Mouse (Mus musculus): Measurements from ENCODE around the gene Vmn1r230.

Vmn1r230 gene

GRCm38 (mm10) chr17:20840144-20840543, at the start of gene Vmn1r230:
Gene Vmn1r230 (plus strand): TSS chr17:20840444.
- DNase-seq (ENCODE audit: low read depth, low spot score), result no peak

GRCm38 (mm10) chr17:20811255-20811654, 29.0 kb upstream of the Vmn1r230 start, which contains the start of gene Vmn1r229:
Gene Vmn1r229 (plus strand): TSS chr17:20811555.
- DNase-seq (ENCODE audit: low read depth, low spot score), result no peak
